Mouse (Mus musculus) midbrain, embryonic 13.5 days (tissue): Measurements from ENCODE around the gene Rrbp1. TPM values are rescaled to one million over a fixed set of nuclear protein-coding genes. Genes with fewer than 3 reads are reported as not detected.
A peak's percentile ranks its signal among the peaks of the same experiment; 100 is the strongest.

ENCODE experiments used
- ATAC-seq: fragments of 200-750 bp; cut with Nextera tagmentation; 2 replicates; pipeline ENCODE4 v1.8.0; 2017; ENCODE audit warnings: mild to moderate bottlenecking, moderate TSS enrichment, moderate library complexity
- H3K27ac ChIP-seq: fragments of 300-500 bp; sonication (generic); 2 replicates; pipeline ENCODE4 v1.5.1; 2015; ENCODE audit warnings: inconsistent platforms, mild to moderate bottlenecking, moderate library complexity
- H3K27me3 ChIP-seq: fragments of 300-500 bp; sonication (generic); 2 replicates; pipeline ENCODE4 v1.6.1; 2015; ENCODE audit warnings: mild to moderate bottlenecking, inconsistent platforms
- H3K36me3 ChIP-seq: fragments of 300-500 bp; sonication (generic); 2 replicates; pipeline ENCODE4 v1.6.1; 2015; ENCODE audit warnings: mild to moderate bottlenecking, inconsistent platforms
- H3K4me1 ChIP-seq: fragments of 300-500 bp; sonication (generic); replicated peaks from 2 replicates; pipeline ENCODE4 v1.6.1; 2015; ENCODE audit warnings: inconsistent platforms
- H3K4me2 ChIP-seq: fragments of 300-500 bp; sonication (generic); replicated peaks from 2 replicates; pipeline ENCODE4 v1.6.1; 2015; ENCODE audit warnings: moderate library complexity, mild to moderate bottlenecking, inconsistent platforms
- H3K4me3 ChIP-seq: fragments of 300-500 bp; sonication (generic); replicated peaks from 2 replicates; pipeline ENCODE4 v1.5.1; 2015; ENCODE audit warnings: mild to moderate bottlenecking, inconsistent platforms
- H3K9ac ChIP-seq: fragments of 300-500 bp; sonication (generic); replicated peaks from 2 replicates; pipeline ENCODE4 v1.6.1; 2015; ENCODE audit warnings: mild to moderate bottlenecking, inconsistent platforms
- H3K9me3 ChIP-seq: fragments of 300-500 bp; sonication (generic); 2 replicates; pipeline ENCODE4 v1.6.1; 2016; ENCODE audit warnings: mild to moderate bottlenecking, inconsistent platforms
- WGBS: fragments of 180-500 bp; shearing (Covaris S2); methylation state at CpG from one replicate; pipeline ENCODE4 v1.1.7; 2015; 5-methylcytosine and 5-hydroxymethylcytosine counted together
- polyA plus RNA-seq: library from polyadenylated mRNA; unstranded; fragments of >200 nt; fragmentation: Nextera tagmentation; extraction: Ambion mirVana; gene quantifications from 2 replicates; pipeline ENCODE4 v1.2.1, GENCODE M21; 2015

Gene Rrbp1
- polyA plus RNA-seq, 1 experiment from 2014 or later, result 33.5 TPM

- ATAC-seq, result no peak
- Histone ChIP-seq H3K4me3 (no peak overlapping the region), H3K4me2 (no peak overlapping the region), H3K9ac (no peak overlapping the region), H3K36me3 (no peaks in the 10 kb centered on the region), H3K9me3 (no peaks in the 10 kb centered on the region), H3K27me3 (no peaks in the 10 kb centered on the region), H3K27ac (no peak overlapping the region), H3K4me1 (peaks cover 17% of the 10 kb centered on the region; the same call in 1 of the 2 replicates)
- 87% methylated on average over 12 of the region's 12 CpGs for WGBS
Measured at GRCm38 (mm10) chr2:143932340-143932873, 78.7 kb downstream of the Rrbp1 start.

GRCm38 (mm10) chr2:143929607-143930311, 81.3 kb downstream of the Rrbp1 start:
- no peaks in the 10 kb centered on the region for H3K9me3 ChIP-seq
- no peak overlapping the region for H3K9ac ChIP-seq
- no peak overlapping the region for H3K4me3 ChIP-seq
- no peaks in the 10 kb centered on the region for H3K36me3 ChIP-seq
- peaks cover 17% of the 10 kb centered on the region; the same call in 1 of the 2 replicates for H3K4me1 ChIP-seq
- H3K4me2 ChIP-seq, result no peak overlapping the region
- no peaks in the 10 kb centered on the region for H3K27me3 ChIP-seq
- ATAC-seq, result 0 out of 2 replicates have a peak, but pooled peaks have one; percentile 17
- H3K27ac ChIP-seq, result no peak overlapping the region
- WGBS, result 67% methylated on average over 3 of the region's 3 CpGs

- Histone ChIP-seq H3K4me2 (no peak overlapping the region), H3K9ac (no peak overlapping the region), H3K4me3 (no peak overlapping the region), H3K36me3 (no peaks in the 10 kb centered on the region), H3K4me1 (peaks cover 22% of the 10 kb centered on the region), H3K9me3 (no peaks in the 10 kb centered on the region), H3K27me3 (no peaks in the 10 kb centered on the region), H3K27ac (no peak overlapping the region; the same call in 1 of the 2 replicates)
- ATAC-seq, result no peak
- WGBS, result 97% methylated on average over 6 of the region's 6 CpGs
Measured at GRCm38 (mm10) chr2:143925826-143926225, 85.2 kb downstream of the Rrbp1 start.

GRCm38 (mm10) chr2:143924085-143924484, 87.0 kb downstream of the Rrbp1 start:
- no peak for ATAC-seq
- Histone ChIP-seq H3K27ac (no peak overlapping the region), H3K4me2 (no peak overlapping the region), H3K4me3 (no peak overlapping the region), H3K9me3 (no peaks in the 10 kb centered on the region), H3K9ac (no peak overlapping the region), H3K36me3 (no peaks in the 10 kb centered on the region), H3K4me1 (peaks cover 24% of the 10 kb centered on the region), H3K27me3 (no peaks in the 10 kb centered on the region)
- WGBS, result 68% methylated on average over 7 of the region's 7 CpGs

GRCm38 (mm10) chr2:143918831-143919502, 92.1 kb downstream of the Rrbp1 start:
- 45% methylated on average over 3 of the region's 4 CpGs for WGBS
- H3K9me3 ChIP-seq, result no peaks in the 10 kb centered on the region

GRCm38 (mm10) chr2:143917622-143918021, 93.4 kb downstream of the Rrbp1 start:
- peak overlapping the region; percentile 17; the same call in 1 of the 2 replicates for H3K4me2 ChIP-seq
- WGBS, result 84% methylated on average over 5 of the region's 5 CpGs

More at GRCm38 (mm10) chr2:143918831-143919502, 92.1 kb downstream of the Rrbp1 start:
- Histone ChIP-seq H3K4me1 (peaks cover 54% of the 10 kb centered on the region), H3K4me3 (no peak overlapping the region), H3K4me2 (no peak overlapping the region), H3K27me3 (no peaks in the 10 kb centered on the region), H3K36me3 (no peaks in the 10 kb centered on the region), H3K27ac (no peak overlapping the region), H3K9ac (no peak overlapping the region)
- ATAC-seq, result no peak

GRCm38 (mm10) chr2:143916229-143916628, 94.8 kb downstream of the Rrbp1 start:
- H3K36me3 ChIP-seq, result no peaks in the 10 kb centered on the region
- H3K9ac ChIP-seq, result peak overlapping the region; percentile 86
- no peak for ATAC-seq
- peak overlapping the region; percentile 97 for H3K27ac ChIP-seq
- H3K27me3 ChIP-seq, result no peaks in the 10 kb centered on the region
- 11% methylated on average over 5 of the region's 5 CpGs for WGBS
- peak overlapping the region; percentile 70 for H3K4me2 ChIP-seq
- H3K9me3 ChIP-seq, result no peaks in the 10 kb centered on the region
- H3K4me3 ChIP-seq, result peak overlapping the region; percentile 71
- H3K4me1 ChIP-seq, result peaks cover 50% of the 10 kb centered on the region

More at GRCm38 (mm10) chr2:143917622-143918021, 93.4 kb downstream of the Rrbp1 start:
- H3K9ac ChIP-seq, result no peak overlapping the region
- no peak overlapping the region for H3K4me3 ChIP-seq
- no peaks in the 10 kb centered on the region for H3K36me3 ChIP-seq
- peaks cover 50% of the 10 kb centered on the region for H3K4me1 ChIP-seq
- ATAC-seq, result no peak
- H3K9me3 ChIP-seq, result no peaks in the 10 kb centered on the region
- no peaks in the 10 kb centered on the region for H3K27me3 ChIP-seq
- no peak overlapping the region for H3K27ac ChIP-seq

- Histone ChIP-seq H3K4me2 (peak overlapping the region; percentile 70), H3K27me3 (no peaks in the 10 kb centered on the region), H3K4me1 (peaks cover 45% of the 10 kb centered on the region), H3K4me3 (peak overlapping the region; percentile 71), H3K9ac (peak overlapping the region; percentile 86), H3K9me3 (no peaks in the 10 kb centered on the region), H3K27ac (peak overlapping the region; percentile 97), H3K36me3 (no peaks in the 10 kb centered on the region)
- peak; percentile 60 for ATAC-seq
- WGBS, result under 1% methylated on average over 32 of the region's 32 CpGs
Measured at GRCm38 (mm10) chr2:143915600-143916135, 95.4 kb downstream of the Rrbp1 start.

GRCm38 (mm10) chr2:143914760-143915599, 96.1 kb downstream of the Rrbp1 start, which contains the start of gene Dstn:
Dstn (plus strand) TSS chr2:143915320.
- Histone ChIP-seq H3K4me3 (peak within 1 kb of the TSS; percentile 71), H3K9me3 (no peaks in the 10 kb centered on the region), H3K4me1 (peaks cover 41% of the 10 kb centered on the region), H3K27me3 (no peaks in the 10 kb centered on the region), H3K4me2 (peak within 1 kb of the TSS; percentile 70), H3K36me3 (no peaks in the 10 kb centered on the region), H3K27ac (peak within 1 kb of the TSS; percentile 97), H3K9ac (peak within 1 kb of the TSS; percentile 86)
- peak; percentile 98 for ATAC-seq
- WGBS, result under 1% methylated on average over 71 of the region's 71 CpGs

GRCm38 (mm10) chr2:143914221-143914620, 96.8 kb downstream of the Rrbp1 start:
- whole genome bisulfite sequencing, result 8% methylated on average over 10 of the region's 10 CpGs
- no peaks in the 10 kb centered on the region for H3K27me3 ChIP-seq
- no peak for ATAC-seq

GRCm38 (mm10) chr2:143912199-143912598, 98.9 kb downstream of the Rrbp1 start:
- Histone ChIP-seq H3K4me1 (peaks cover 15% of the 10 kb centered on the region), H3K36me3 (no peaks in the 10 kb centered on the region), H3K4me2 (no peak overlapping the region), H3K27ac (no peak overlapping the region), H3K9me3 (no peaks in the 10 kb centered on the region), H3K9ac (no peak overlapping the region), H3K27me3 (no peaks in the 10 kb centered on the region), H3K4me3 (no peak overlapping the region)
- WGBS, result 86% methylated on average over 2 of the region's 2 CpGs
- no peak for ATAC-seq

More at GRCm38 (mm10) chr2:143914221-143914620, 96.8 kb downstream of the Rrbp1 start:
- peak overlapping the region; percentile 71 for H3K4me3 ChIP-seq
- no peaks in the 10 kb centered on the region for H3K36me3 ChIP-seq
- peaks cover 36% of the 10 kb centered on the region for H3K4me1 ChIP-seq
- no peaks in the 10 kb centered on the region for H3K9me3 ChIP-seq
- H3K27ac ChIP-seq, result peak overlapping the region; percentile 97; the same call in 1 of the 2 replicates
- H3K4me2 ChIP-seq, result peak overlapping the region; percentile 70
- peak overlapping the region; percentile 86 for H3K9ac ChIP-seq
